Mouse (Mus musculus) gastrocnemius, postnatal 14 days (tissue): ENCODE data around the gene Plcb3. TPM values are rescaled to one million over a fixed set of nuclear protein-coding genes. Genes with fewer than 3 reads are reported as not detected.
"Not testable (repeated sequence)": the region's sequence is repeated elsewhere in the genome, so short reads cannot be mapped to it uniquely, and the experiment has no call there.

Experiments used
- DNase-seq: peaks from one replicate; pipeline ENCODE4 v3.0.0; 2021; ENCODE audit warnings: mixed read lengths
- intact Hi-C: fragments of 180-260 bp; cut with DNase I; formaldehyde crosslinking; loops from one replicate; pipeline ENCODE4 v1.15.1; 2025; ENCODE audit warnings: low total_unique reads
- total RNA-seq, 2 experiments: library from RNA; stranded (reverse); gene quantifications; 2 replicates each; pipeline ENCODE4 v1.2.3; 2021

Gene Plcb3
- total RNA-seq, 2 experiments from 2014 or later, result 10.9 to 11.6 TPM

DNA sequence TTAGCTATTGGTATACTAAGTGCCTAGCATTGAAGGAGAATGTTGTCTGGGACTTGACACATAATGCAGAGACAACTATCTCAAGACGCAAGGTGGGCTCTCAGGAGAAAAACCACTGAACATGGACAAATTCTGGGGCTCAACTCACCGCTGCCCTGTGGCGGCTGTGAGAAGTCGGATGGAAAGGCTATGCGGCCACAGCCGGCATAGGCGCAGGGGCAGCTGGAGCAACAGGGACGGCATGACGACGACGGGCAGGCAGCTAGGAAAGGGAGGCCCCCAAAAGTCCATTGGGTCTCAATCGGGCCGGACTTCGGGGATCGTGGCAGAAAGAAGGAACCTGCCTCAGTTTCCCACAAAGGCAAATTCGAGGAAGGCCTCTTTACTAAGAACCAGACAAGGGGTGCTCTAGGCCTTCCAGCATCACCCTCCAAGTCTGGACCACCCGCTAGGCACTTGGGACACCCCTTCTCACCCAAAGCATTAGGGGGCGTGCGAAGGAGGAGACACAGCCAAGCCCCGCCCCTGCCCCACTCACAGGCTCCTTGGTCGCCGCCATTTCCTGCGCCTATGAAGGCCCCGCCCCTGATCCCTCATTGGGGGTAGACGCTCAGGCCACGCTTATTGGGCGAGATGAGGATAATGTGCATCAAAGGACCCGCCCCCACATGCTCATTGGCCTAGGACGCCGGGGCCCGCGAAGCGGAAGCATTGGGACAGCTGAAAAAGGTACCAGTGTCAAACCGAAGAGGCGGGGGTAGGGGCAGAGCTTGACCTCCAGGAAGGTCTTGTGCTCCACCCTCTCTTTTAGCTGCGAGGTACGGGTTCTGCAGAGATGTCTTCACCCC is 16.0 kb upstream of the Plcb3 start, which contains the start of gene Dnajc4:
Gene Dnajc4 (minus strand): TSS at position 562 of the 848 bp plus-strand sequence.
- intact Hi-C loops, result no loop called here
- peak; percentile 97 for DNase-seq

DNA sequence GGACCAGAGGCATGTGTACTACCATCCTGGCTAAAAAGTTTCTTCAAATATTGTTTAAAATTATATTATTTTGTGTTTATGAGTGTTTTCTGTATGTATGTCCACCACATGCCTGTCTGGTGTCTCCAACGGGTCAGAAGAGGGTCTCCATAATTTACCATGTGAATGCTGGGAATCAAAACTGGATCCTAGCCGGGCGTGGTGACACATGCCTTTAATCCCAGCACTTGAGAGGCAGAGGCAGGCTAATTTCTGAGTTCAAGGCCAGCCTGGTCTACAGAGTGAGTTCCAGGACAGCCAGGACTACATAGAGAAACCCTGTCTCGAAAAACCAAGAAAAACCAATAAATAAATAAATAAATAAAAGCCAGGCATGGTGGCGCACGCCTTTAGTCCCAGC is 14.9 kb upstream of the Plcb3 start:
- intact Hi-C loops, DNase-seq: not testable (repeated sequence)

GRCm38 (mm10) chr19:6990712-6991111 is 14.4 kb upstream of the Plcb3 start:
- intact Hi-C loops, result no loop called here
- no peak for DNase-seq

- no peak for DNase-seq
- intact Hi-C loops, result no loop called here
These were observed 13.0 kb upstream of the Plcb3 start for GRCm38 (mm10) chr19:6989251-6989650.

GRCm38 (mm10) chr19:6987904-6988285 is 11.6 kb upstream of the Plcb3 start:
- intact Hi-C loops, result no loop called here

GRCm38 (mm10) chr19:6987061-6987903 is 11.0 kb upstream of the Plcb3 start, which contains the start of gene Vegfb:
Gene Vegfb, minus strand, starts transcription at chr19:6987651.
- intact Hi-C loops, result no loop called here
- peak; percentile 73 for DNase-seq

More at GRCm38 (mm10) chr19:6987904-6988285, 11.6 kb upstream of the Plcb3 start:
- no peak for DNase-seq

DNA sequence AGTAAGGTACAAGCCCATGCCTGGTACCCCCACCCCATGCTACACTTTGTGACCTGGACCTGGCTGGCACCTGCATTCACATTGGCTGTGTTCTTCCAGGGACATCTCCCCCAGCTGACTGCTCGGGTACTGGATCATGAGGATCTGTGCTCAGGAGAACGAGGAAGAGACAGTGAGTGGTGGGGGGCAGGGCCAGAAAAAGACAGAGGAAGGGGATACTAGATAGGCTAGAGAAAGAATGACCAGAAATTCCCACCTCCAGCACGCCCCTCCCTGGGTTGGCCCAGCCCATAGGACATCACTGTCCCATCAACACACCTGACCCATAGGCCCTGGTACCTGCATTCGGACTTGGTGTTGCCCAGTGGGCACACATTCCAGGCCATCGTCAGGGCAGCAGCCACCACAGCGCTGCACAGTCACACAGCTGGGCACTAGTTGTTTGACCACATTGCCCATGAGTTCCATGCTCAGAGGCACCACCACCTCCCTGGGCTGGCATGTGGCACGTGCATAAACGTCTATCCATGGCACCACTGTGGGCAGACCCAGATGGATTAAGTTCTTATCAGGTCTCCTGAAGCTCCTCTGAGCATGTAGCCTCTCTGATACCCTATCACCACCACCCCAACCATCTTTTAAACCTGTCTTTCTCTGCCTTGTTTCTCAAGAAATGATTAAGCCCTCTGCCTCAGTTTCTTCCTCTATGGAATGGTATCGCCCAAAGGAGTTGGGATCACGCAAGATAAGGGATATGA is 9.9 kb upstream of the Plcb3 start:
- intact Hi-C loops, result no loop called here
- no peak for DNase-seq

DNA sequence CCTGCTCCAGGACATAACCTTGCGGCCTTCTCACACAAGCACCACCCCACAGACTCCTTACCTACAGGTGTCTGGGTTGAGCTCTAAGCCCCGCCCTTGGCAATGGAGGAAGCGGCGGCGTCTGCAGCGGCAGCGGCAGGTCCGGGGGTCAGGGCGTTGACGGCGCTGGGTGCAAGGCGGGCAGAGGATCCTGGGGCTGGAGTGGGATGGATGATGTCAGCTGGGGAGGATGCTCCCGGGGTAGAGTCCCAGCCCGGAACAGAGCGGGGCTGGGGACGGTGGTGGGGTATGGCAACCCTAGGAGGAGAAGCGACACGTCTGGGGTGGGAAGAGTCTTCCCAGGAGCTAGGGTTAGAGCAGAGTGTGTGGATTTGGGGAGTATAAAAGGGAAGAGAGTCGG is 9.0 kb upstream of the Plcb3 start:
- no peak for DNase-seq
- intact Hi-C loops, result no loop called here

GRCm38 (mm10) chr19:6983621-6984020 is 7.4 kb upstream of the Plcb3 start:
- intact Hi-C loops, result no loop called here
- DNase-seq, result no peak

GRCm38 (mm10) chr19:6981465-6981864 is 5.2 kb upstream of the Plcb3 start:
- DNase-seq, result no peak
- intact Hi-C loops, result no loop called here

- peak; percentile 99 for DNase-seq
- intact Hi-C loops, result no loop called here
These were observed 4.3 kb upstream of the Plcb3 start, which contains the start of gene Fkbp2 for GRCm38 (mm10) chr19:6980381-6981093. Gene Fkbp2, minus strand, starts transcription at chr19:6980501.

GRCm38 (mm10) chr19:6979486-6980380 is 3.5 kb upstream of the Plcb3 start:
- peak; percentile 100 for DNase-seq
- intact Hi-C loops, result no loop called here

DNA sequence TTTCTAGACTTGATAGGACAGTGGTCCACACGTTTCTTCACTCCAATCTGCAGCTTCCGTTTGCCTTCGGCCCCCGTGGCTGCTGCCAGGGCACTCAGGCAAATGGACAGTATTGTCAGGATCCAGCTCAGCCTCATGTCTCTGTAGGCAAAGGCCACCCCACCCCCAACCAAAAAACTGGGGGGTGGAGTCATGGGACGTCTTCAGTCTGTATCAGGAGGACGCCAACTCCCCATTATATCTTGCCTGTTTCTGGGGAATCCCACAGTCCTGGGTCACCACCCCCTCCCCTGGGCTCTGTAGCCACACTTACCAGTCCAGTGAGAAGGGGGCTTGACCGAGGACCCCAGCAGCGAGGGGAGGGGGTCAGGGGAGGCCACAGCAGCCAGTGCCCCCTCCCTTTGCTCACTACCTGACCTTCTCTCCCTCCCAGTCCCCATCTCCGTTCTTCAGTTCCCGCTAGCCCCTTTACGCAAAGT is 2.8 kb upstream of the Plcb3 start:
- intact Hi-C loops, result no loop called here
- no peak for DNase-seq

DNA sequence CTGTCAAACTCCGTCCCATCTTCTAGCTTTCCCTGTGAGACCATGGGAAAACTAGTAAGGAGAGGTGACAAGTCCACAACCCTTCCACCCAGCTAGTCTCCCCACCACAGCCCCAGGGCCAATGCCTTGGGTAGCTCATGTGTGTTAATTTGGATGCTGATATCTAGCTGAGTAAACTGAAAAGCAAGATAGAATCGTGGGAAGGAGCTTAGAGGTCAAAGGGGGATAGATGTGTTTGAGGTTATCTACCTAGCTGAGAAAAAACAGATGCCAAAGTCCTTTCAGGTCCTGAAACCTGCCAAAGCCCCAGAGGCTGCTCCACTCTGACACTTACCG is 2.3 kb upstream of the Plcb3 start:
- intact Hi-C loops, result no loop called here
- no peak for DNase-seq

DNA sequence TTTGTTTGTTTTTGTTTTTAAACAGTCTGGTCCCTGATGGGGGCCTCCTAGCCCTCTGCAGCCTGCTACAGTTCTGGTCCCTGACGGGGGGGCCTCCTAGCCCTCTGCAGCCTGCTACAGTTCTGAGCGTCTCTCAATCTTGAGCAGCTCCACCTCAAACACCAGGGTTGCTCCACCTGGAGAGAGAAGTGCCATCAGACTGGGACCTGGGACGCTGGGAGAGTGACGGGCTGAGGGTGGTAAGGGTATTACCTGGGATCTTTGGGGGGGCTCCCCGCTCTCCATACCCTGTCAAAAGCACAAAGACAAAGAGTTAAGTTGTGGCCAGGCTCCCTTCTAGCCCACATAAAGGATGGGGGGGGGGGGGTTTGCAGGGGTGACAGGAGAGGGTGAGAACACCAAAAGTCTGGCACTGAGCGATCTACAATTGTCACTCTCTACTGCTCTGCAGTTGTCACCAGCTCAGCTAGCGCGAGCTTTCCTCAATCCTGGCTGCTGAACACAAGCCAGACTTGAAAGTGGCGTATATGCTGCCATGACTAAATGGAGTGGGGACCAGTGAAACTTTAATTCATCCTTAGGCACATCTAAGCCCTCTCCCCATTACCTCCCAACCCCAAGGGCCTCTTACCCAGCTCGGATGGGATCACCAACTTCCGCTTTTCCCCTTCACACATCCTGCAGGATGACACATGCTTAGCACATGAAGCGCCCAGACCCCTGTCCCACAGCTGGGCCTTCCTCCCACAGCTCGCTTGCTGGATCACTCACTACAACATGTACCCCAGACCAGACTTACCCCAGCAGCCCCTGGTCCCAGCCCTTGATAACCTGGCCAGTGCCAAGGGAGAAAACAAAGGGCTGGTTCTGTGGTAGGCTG is 1.7 kb upstream of the Plcb3 start:
- intact Hi-C loops, result no loop called here
- no peak for DNase-seq

DNA sequence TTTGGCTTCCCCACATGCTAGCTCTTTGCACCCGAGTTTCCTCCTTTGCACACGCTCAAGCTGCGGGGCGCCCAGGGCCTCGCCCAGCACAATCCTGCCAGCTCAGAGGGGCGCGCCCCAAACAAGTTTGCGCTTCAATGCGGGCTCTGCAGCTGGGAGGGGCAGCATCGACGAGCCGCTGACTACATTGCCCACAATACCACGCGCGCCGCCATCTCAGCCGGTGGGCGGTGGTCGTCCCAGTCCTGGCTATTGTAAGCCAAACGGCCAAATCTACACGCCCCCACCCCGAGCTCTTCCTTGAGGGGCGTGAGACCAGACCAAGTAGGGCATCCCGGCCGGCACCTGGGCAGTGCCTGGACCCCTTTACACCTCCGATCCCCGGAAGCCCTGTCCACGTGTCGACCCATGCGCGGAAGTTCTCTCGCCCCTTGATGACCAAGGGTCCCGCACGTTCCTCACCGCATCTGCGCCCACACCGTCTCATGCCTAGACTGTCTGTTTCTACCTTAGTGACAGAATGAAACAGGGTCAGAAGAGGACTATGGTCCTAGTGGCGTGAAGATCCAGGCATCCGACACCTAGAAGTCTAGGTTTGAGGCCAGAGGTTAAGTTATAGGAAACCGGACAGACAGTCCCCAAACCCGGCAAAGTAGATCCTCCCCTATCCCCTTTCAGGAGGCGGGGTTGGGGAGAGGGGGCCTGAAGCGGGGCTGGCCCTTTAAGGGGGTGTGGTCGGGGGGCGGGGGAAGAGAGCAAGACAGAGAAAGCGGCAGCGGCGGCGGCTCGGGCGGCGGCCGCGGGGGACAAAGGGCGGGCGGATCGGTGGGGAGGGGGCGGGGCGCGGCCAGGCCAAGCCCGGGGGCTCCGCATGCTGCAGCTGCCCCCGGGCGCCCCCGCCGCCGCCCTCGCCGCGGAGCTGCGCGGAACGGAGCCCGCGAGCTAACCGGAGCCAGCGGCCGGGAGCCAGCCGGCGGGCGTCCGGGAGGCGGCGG is 1.8 kb downstream of the Plcb3 start, which contains the start of gene Ppp1r14b:
Gene Ppp1r14b (plus strand): TSS at position 758 of the 995 bp plus-strand sequence.
- intact Hi-C loops, result no loop called here
- peak; percentile 90 for DNase-seq
